In the genomic region with DNA sequence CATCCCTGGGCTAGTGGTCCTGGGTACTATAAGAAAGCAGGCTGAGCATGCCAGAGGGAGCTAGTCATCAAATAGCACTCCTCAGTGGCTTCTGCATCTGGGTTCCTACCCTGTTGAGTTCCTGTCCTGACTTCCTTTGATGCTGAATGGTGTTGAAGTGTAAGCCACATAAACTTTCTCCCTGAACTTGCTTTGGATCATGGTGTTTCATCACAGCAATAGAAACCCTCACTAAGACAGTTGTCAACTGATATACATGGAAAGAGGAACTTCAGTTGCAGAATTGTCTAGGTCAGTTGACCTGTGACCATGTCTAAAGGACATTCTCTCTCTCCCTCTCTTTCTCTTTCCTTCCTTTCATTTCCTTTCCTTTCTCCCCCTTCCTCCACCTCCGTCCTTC, we compare ENCODE assay signal across 9 mouse cellular contexts. TPM values are rescaled to one million over a fixed set of nuclear protein-coding genes. Genes with fewer than 3 reads are reported as not detected.
"Had no signal": no experiment of that assay in that cellular context is flagged by ENCODE, and none has a peak within 500 bp of the region (broad histone marks: within the 10 kb centered on the region; RNA-seq: fewer than 3 reads in every experiment).

No protein-coding gene starts in this region.

- DNase-seq: retina, postnatal 1 day; right cerebral cortex, adult 18-20 months; right cerebral cortex, postnatal 14 days; right cerebral cortex, postnatal 25 days; right cerebral cortex, postnatal 4 days; spleen, adult 18-20 months; thymus, adult 18-20 months; thymus, postnatal 4 days had no signal

RNA-seq across cellular contexts. Expression of a gene that starts 3.8 kb away (rescaled TPM):
- total RNA-seq: neutrophil, adult 5-6 weeks had no signal
